Mouse (Mus musculus) testis, adult 2 months (tissue): Measurements from ENCODE around the gene Zfp740. TPM values are rescaled to one million over a fixed set of nuclear protein-coding genes. Genes with fewer than 3 reads are reported as not detected.

Source experiments
- H3K27ac ChIP-seq: fragments of 200-500 bp; 2 replicates; pipeline ENCODE4 v1.5.1; 2012; ENCODE audit warnings: low read depth, low read length; ENCODE audit not compliant: control insufficient read depth, insufficient read depth
- H3K27me3 ChIP-seq: fragments of 200-500 bp; 2 replicates; pipeline ENCODE4 v1.6.1; 2012; ENCODE audit warnings: mild to moderate bottlenecking, low read length, moderate library complexity; ENCODE audit not compliant: control insufficient read depth, insufficient read depth
- H3K36me3 ChIP-seq: fragments of 200-500 bp; 2 replicates; pipeline ENCODE4 v1.6.1; 2012; ENCODE audit warnings: mild to moderate bottlenecking, low read length; ENCODE audit not compliant: control insufficient read depth, insufficient read depth
- H3K4me1 ChIP-seq: fragments of 200-500 bp; 2 replicates; pipeline ENCODE4 v1.6.1; 2012; ENCODE audit warnings: low read length; ENCODE audit not compliant: control insufficient read depth, insufficient read depth
- H3K4me3 ChIP-seq: fragments of 200-500 bp; 2 replicates; pipeline ENCODE4 v1.5.1; 2012; ENCODE audit warnings: low read depth, mild to moderate bottlenecking, low read length, moderate library complexity, mixed read lengths; ENCODE audit not compliant: control insufficient read depth
- CTCF ChIP-seq: fragments of 200-500 bp; IDR thresholded peaks from 2 replicates; pipeline ENCODE4 v1.5.1; 2012; ENCODE audit warnings: low read depth, mild to moderate bottlenecking, inconsistent platforms, low read length, moderate library complexity; ENCODE audit not compliant: control insufficient read depth, insufficient read depth, insufficient replicate concordance
- POLR2A ChIP-seq: fragments of 200-500 bp; IDR thresholded peaks from 2 replicates; pipeline ENCODE4 v1.6.1; 2012; ENCODE audit warnings: low read depth, mild to moderate bottlenecking, inconsistent platforms, low read length, moderate library complexity; ENCODE audit not compliant: control insufficient read depth
- polyA plus RNA-seq: library from polyadenylated mRNA; depleted of rRNA; stranded (reverse); fragments of >200 nt; gene quantifications from 2 replicates; pipeline ENCODE4 v1.2.3, GENCODE M21; 2012

Gene Zfp740
- polyA plus RNA-seq, 1 experiment, result 11.3 TPM

GRCm38 (mm10) chr15:102179924-102180323, 23.1 kb upstream of the Zfp740 start:
- Histone ChIP-seq H3K27ac (no peak overlapping the region), H3K4me3 (no peak overlapping the region), H3K36me3 (no peaks in the 10 kb centered on the region), H3K27me3 (no peaks in the 10 kb centered on the region), H3K4me1 (no peaks in the 10 kb centered on the region)
- TF ChIP-seq POLR2A, result no peak
- no peak for TF ChIP-seq CTCF

- Histone ChIP-seq H3K4me1 (peaks cover 5% of the 10 kb centered on the region), H3K36me3 (no peaks in the 10 kb centered on the region), H3K4me3 (no peak overlapping the region), H3K27ac (no peak overlapping the region), H3K27me3 (no peaks in the 10 kb centered on the region)
- no peak for TF ChIP-seq POLR2A
- no peak for TF ChIP-seq CTCF
These were observed 20.0 kb upstream of the Zfp740 start for GRCm38 (mm10) chr15:102183076-102183475.

- Histone ChIP-seq H3K4me1 (peaks cover 5% of the 10 kb centered on the region), H3K27me3 (no peaks in the 10 kb centered on the region), H3K4me3 (no peak overlapping the region), H3K27ac (no peak overlapping the region), H3K36me3 (no peaks in the 10 kb centered on the region)
- no peak for TF ChIP-seq CTCF
- no peak for TF ChIP-seq POLR2A
These were observed 16.8 kb upstream of the Zfp740 start for GRCm38 (mm10) chr15:102186239-102186638.

- Histone ChIP-seq H3K4me1 (peaks cover 5% of the 10 kb centered on the region), H3K27me3 (no peaks in the 10 kb centered on the region), H3K27ac (no peak overlapping the region), H3K4me3 (no peak overlapping the region), H3K36me3 (no peaks in the 10 kb centered on the region)
- TF ChIP-seq POLR2A, result no peak
- no peak for TF ChIP-seq CTCF
These were observed 15.0 kb upstream of the Zfp740 start for GRCm38 (mm10) chr15:102188096-102188495.

GRCm38 (mm10) chr15:102188883-102189282, 14.2 kb upstream of the Zfp740 start:
- H3K4me1 ChIP-seq, result peaks cover 5% of the 10 kb centered on the region
- H3K27ac ChIP-seq, result no peak overlapping the region
- no peak for TF ChIP-seq POLR2A
- TF ChIP-seq CTCF, result no peak
- no peaks in the 10 kb centered on the region for H3K36me3 ChIP-seq
- no peak overlapping the region for H3K4me3 ChIP-seq
- H3K27me3 ChIP-seq, result no peaks in the 10 kb centered on the region

GRCm38 (mm10) chr15:102191699-102192098, 11.3 kb upstream of the Zfp740 start:
- no peak overlapping the region for H3K4me3 ChIP-seq
- no peaks in the 10 kb centered on the region for H3K4me1 ChIP-seq
- H3K36me3 ChIP-seq, result no peaks in the 10 kb centered on the region
- no peak overlapping the region for H3K27ac ChIP-seq
- TF ChIP-seq POLR2A (no peak), CTCF (no peak)
- no peaks in the 10 kb centered on the region for H3K27me3 ChIP-seq

- H3K36me3 ChIP-seq, result no peaks in the 10 kb centered on the region
- H3K27me3 ChIP-seq, result no peaks in the 10 kb centered on the region
- no peak overlapping the region for H3K27ac ChIP-seq
- no peaks in the 10 kb centered on the region for H3K4me1 ChIP-seq
- no peak overlapping the region for H3K4me3 ChIP-seq
- TF ChIP-seq POLR2A (no peak), CTCF (no peak)
These were observed 10.7 kb upstream of the Zfp740 start for GRCm38 (mm10) chr15:102192271-102192812.
